Mouse (Mus musculus): Measurements from ENCODE around the gene Zscan29. TPM values are rescaled to one million over a fixed set of nuclear protein-coding genes. Genes with fewer than 3 reads are reported as not detected.
"Not testable (repeated sequence)": the region's sequence is repeated elsewhere in the genome, so short reads cannot be mapped to it uniquely, and the experiment has no call there.

The Zscan29 gene
- polyA plus RNA-seq, 1 experiment: 3.1 TPM

GRCm38 (mm10) chr2:121137371-121137770, 33.6 kb downstream of the Zscan29 start:
- Histone ChIP-seq H3K27ac (ENCODE audit: insufficient read depth, low read length) (no peak overlapping the region), H3K27me3 (ENCODE audit: control insufficient read depth, insufficient read depth, low read length) (no peaks in the 10 kb centered on the region), H3K36me3 (ENCODE audit: control insufficient read depth, insufficient read depth, low read length) (no peaks in the 10 kb centered on the region; the same call in 1 of the 2 replicates), H3K4me3 (ENCODE audit: extremely low read depth, insufficient read depth, insufficient read length) (no peak overlapping the region), H3K4me1 (ENCODE audit: control insufficient read depth, insufficient read depth, insufficient read length) (peaks cover 7% of the 10 kb centered on the region; the same call in 1 of the 2 replicates)
- WGBS: 87% methylated on average over 4 of the region's 4 CpGs
- TF ChIP-seq POLR2A (IDR thresholded peaks at IDR 0.05; ENCODE audit: low read depth, low read length) (no peak), CTCF (IDR thresholded peaks at IDR 0.05; ENCODE audit: extremely low read depth, insufficient read depth, insufficient read length, insufficient replicate concordance) (no peak)
- no peak for DNase-seq (ENCODE audit: low read depth in 1 of 2, low spot score in 2 of 2)

- Histone ChIP-seq H3K4me3 (ENCODE audit: extremely low read depth, insufficient read depth, insufficient read length) (no peak overlapping the region), H3K27ac (ENCODE audit: insufficient read depth, low read length) (no peak overlapping the region), H3K36me3 (ENCODE audit: control insufficient read depth, insufficient read depth, low read length) (no peaks in the 10 kb centered on the region; the same call in 1 of the 2 replicates), H3K4me1 (ENCODE audit: control insufficient read depth, insufficient read depth, insufficient read length) (no peaks in the 10 kb centered on the region), H3K27me3 (ENCODE audit: control insufficient read depth, insufficient read depth, low read length) (no peaks in the 10 kb centered on the region)
- TF ChIP-seq POLR2A (IDR thresholded peaks at IDR 0.05; ENCODE audit: low read depth, low read length) (no peak), CTCF (IDR thresholded peaks at IDR 0.05; ENCODE audit: extremely low read depth, insufficient read depth, insufficient read length, insufficient replicate concordance) (no peak)
- no peak for DNase-seq (ENCODE audit: low read depth in 1 of 2, low spot score in 2 of 2)
- WGBS: 80% methylated on average over 1 of the region's 1 CpGs
Observed at GRCm38 (mm10) chr2:121132822-121133221, 38.1 kb downstream of the Zscan29 start.

GRCm38 (mm10) chr2:121128865-121129620, 41.9 kb downstream of the Zscan29 start:
- DNase-seq (ENCODE audit: low read depth in 1 of 2, low spot score in 2 of 2): no peak
- TF ChIP-seq CTCF (IDR thresholded peaks at IDR 0.05; ENCODE audit: extremely low read depth, insufficient read depth, insufficient read length, insufficient replicate concordance): no peak
- TF ChIP-seq POLR2A (IDR thresholded peaks at IDR 0.05; ENCODE audit: low read depth, low read length): no peak
- WGBS: 81% methylated on average over 9 of the region's 9 CpGs
- Histone ChIP-seq H3K36me3 (ENCODE audit: control insufficient read depth, insufficient read depth, low read length) (no peaks in the 10 kb centered on the region), H3K27me3 (ENCODE audit: control insufficient read depth, insufficient read depth, low read length) (no peaks in the 10 kb centered on the region), H3K4me1 (ENCODE audit: control insufficient read depth, insufficient read depth, insufficient read length) (no peaks in the 10 kb centered on the region), H3K27ac (ENCODE audit: insufficient read depth, low read length) (no peak overlapping the region), H3K4me3 (ENCODE audit: extremely low read depth, insufficient read depth, insufficient read length) (no peak overlapping the region)

GRCm38 (mm10) chr2:121127536-121127935, 43.4 kb downstream of the Zscan29 start:
- Histone ChIP-seq H3K4me1 (ENCODE audit: control insufficient read depth, insufficient read depth, insufficient read length) (no peaks in the 10 kb centered on the region), H3K27ac (ENCODE audit: insufficient read depth, low read length) (no peak overlapping the region), H3K4me3 (ENCODE audit: extremely low read depth, insufficient read depth, insufficient read length) (no peak overlapping the region), H3K27me3 (ENCODE audit: control insufficient read depth, insufficient read depth, low read length) (no peaks in the 10 kb centered on the region), H3K36me3 (ENCODE audit: control insufficient read depth, insufficient read depth, low read length) (no peaks in the 10 kb centered on the region)
- no peak for DNase-seq (ENCODE audit: low read depth in 1 of 2, low spot score in 2 of 2)
- WGBS: 86% methylated on average over 1 of the region's 1 CpGs
- TF ChIP-seq CTCF (IDR thresholded peaks at IDR 0.05; ENCODE audit: extremely low read depth, insufficient read depth, insufficient read length, insufficient replicate concordance) (no peak), POLR2A (IDR thresholded peaks at IDR 0.05; ENCODE audit: low read depth, low read length) (no peak)

GRCm38 (mm10) chr2:121126302-121126701, 44.6 kb downstream of the Zscan29 start:
- H3K4me3 ChIP-seq (ENCODE audit: extremely low read depth, insufficient read depth, insufficient read length); DNase-seq (ENCODE audit: low read depth in 1 of 2, low spot score in 2 of 2); H3K4me1 ChIP-seq (ENCODE audit: control insufficient read depth, insufficient read depth, insufficient read length); H3K36me3 ChIP-seq (ENCODE audit: control insufficient read depth, insufficient read depth, low read length); H3K27me3 ChIP-seq (ENCODE audit: control insufficient read depth, insufficient read depth, low read length); H3K27ac ChIP-seq (ENCODE audit: insufficient read depth, low read length): not testable (repeated sequence)
- 92% methylated on average over 5 of the region's 5 CpGs for whole genome bisulfite sequencing

- no peak for DNase-seq (ENCODE audit: low read depth in 1 of 2, low spot score in 2 of 2)
- TF ChIP-seq POLR2A (IDR thresholded peaks at IDR 0.05; ENCODE audit: low read depth, low read length) (no peak), CTCF (IDR thresholded peaks at IDR 0.05; ENCODE audit: extremely low read depth, insufficient read depth, insufficient read length, insufficient replicate concordance) (no peak)
- whole genome bisulfite sequencing: 88% methylated on average over 3 of the region's 3 CpGs
Observed at GRCm38 (mm10) chr2:121119260-121119659, 51.7 kb downstream of the Zscan29 start.

GRCm38 (mm10) chr2:121115418-121115817, 55.5 kb downstream of the Zscan29 start:
- no peak for DNase-seq (ENCODE audit: low read depth in 1 of 2, low spot score in 2 of 2)
- Histone ChIP-seq H3K4me1 (ENCODE audit: control insufficient read depth, insufficient read depth, insufficient read length) (no peaks in the 10 kb centered on the region), H3K27ac (ENCODE audit: insufficient read depth, low read length) (no peak overlapping the region), H3K4me3 (ENCODE audit: extremely low read depth, insufficient read depth, insufficient read length) (no peak overlapping the region), H3K36me3 (ENCODE audit: control insufficient read depth, insufficient read depth, low read length) (no peaks in the 10 kb centered on the region), H3K27me3 (ENCODE audit: control insufficient read depth, insufficient read depth, low read length) (no peaks in the 10 kb centered on the region)
- WGBS: 91% methylated on average over 2 of the region's 2 CpGs
- TF ChIP-seq POLR2A (IDR thresholded peaks at IDR 0.05; ENCODE audit: low read depth, low read length): no peak
- TF ChIP-seq CTCF (IDR thresholded peaks at IDR 0.05; ENCODE audit: extremely low read depth, insufficient read depth, insufficient read length, insufficient replicate concordance): no peak

More at GRCm38 (mm10) chr2:121119260-121119659, 51.7 kb downstream of the Zscan29 start:
- Histone ChIP-seq H3K4me1 (ENCODE audit: control insufficient read depth, insufficient read depth, insufficient read length) (no peaks in the 10 kb centered on the region), H3K4me3 (ENCODE audit: extremely low read depth, insufficient read depth, insufficient read length) (no peak overlapping the region), H3K27ac (ENCODE audit: insufficient read depth, low read length) (no peak overlapping the region), H3K36me3 (ENCODE audit: control insufficient read depth, insufficient read depth, low read length) (no peaks in the 10 kb centered on the region), H3K27me3 (ENCODE audit: control insufficient read depth, insufficient read depth, low read length) (no peaks in the 10 kb centered on the region)

Data from spleen, adult 2 months (tissue).